Mouse (Mus musculus) 3134 (cell line): Measurements from ENCODE around the gene Dolpp1.
A peak's percentile ranks its signal among the peaks of the same experiment; 100 is the strongest.

Source experiments
- DNase-seq: peaks from one replicate; pipeline ENCODE4 v3.0.0-alpha.2; 2011; ENCODE audit warnings: low spot score; ENCODE audit not compliant: insufficient read length; ENCODE audit errors: extremely low read depth

Gene Dolpp1

DNA sequence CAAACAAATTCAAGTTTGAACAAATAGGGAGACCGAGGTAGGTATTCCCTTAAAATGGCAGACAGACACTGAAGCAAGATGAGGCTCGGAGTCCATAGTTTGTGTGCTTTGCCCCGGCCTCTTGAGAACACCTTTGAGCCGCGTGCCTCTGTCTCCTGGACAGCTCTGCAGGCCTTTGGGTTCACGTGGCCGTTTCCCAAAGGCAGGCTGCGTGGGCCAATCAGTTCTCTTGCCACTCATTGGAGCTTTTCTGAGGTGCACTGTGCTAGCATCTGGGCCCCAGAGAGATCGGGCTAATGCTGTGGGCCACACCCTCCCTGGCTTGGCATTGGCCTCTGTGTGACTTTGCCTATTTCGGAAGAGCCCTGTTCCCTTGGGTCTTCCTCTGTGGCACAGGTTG is 16.2 kb upstream of the Dolpp1 start:
- DNase-seq: no peak

DNA sequence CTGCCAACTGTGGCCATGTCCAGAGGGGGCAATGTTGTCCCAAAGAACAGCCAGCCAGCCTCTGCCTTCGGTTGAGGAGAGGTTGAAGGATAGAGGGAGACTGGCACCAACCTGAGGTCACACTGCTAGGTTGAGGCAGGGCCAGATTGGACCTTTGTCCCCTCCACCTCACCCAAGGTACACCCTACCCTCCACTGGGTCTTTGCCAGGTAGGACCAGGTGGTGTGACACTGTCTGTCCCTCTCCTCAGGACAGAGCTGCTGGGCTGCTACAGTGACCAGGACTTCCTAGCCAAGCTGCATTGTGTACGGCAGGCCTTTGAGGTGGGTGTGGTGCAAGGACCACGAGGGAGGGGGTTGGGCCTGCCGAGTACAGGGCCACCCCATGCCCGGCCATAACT is 14.3 kb upstream of the Dolpp1 start:
- no peak for DNase-seq

DNA sequence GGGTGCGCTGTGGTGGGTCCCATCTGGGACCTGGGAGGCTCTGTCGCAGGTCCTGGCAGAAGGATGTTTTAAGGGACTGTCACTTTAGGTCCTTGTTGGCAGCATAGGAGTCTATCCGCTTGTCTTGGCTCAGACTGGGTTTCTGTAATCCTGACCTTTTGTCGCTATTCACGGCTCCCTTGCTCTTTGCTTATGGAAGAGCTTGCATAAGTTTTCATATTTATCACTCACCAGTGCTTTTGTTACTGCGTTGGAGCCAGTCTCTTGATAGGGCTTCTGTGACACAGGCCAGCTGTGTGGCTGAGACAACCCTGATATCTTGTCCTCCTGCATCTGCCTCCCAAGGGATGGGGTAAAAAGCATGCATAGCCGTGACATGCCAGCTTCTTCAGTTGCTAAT is 12.7 kb upstream of the Dolpp1 start:
- no peak for DNase-seq

DNA sequence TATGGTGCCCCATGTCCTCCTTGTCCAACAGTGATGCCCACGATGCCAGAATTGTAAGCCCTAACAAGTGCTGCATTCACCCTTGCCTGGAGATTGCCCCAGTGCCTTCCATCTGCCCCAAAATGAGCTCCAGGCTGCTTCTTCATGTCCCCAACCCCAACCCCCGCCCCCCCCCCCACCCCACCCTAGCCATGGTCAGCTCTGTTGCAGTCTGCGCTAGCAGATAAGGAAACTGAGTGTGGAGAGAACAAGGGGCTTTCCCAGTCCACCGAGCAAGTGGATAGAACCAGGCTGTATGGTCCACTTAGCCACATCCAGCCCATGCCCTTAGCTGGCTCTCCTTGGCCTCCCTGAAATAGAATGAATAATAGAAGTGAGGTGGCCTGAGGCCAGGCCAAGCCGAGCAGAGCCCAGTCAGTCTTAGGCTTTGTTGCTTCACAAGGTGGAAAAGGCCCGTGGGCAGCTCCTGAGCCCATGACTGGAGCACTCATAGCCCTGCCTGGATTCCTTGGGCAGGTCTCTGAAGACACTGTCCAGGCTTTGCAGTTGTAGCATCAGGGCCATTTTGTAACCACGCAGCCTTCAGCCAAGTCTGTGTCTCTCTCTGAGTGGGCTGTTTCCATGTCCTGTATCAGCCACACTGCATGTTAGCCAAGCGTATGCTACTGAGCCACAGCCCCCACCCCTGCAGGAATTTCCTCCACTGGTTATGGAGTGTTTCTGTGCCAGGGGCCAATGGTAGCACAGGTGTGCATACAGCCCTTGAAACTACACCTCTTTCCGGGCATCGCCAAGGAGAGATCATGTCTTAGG is 11.3 kb upstream of the Dolpp1 start:
- DNase-seq: no peak

DNA sequence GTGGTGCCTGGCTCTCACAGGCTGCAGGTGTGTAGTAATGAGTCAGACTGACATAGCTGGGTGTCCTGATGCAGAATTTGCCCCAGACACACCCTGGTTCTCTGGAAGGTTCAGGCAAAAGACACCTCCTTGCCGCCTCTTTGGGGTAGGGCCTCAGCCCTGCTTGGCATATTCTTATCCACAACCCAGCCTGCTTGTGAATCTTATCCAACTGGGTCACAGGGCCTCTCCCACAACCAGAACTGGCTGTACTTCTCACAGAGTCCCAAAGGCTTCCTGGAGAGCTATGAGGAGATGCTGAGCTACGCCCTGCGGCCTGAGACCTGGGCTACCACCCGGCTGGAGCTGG is 10.7 kb upstream of the Dolpp1 start:
- DNase-seq: no peak

DNA sequence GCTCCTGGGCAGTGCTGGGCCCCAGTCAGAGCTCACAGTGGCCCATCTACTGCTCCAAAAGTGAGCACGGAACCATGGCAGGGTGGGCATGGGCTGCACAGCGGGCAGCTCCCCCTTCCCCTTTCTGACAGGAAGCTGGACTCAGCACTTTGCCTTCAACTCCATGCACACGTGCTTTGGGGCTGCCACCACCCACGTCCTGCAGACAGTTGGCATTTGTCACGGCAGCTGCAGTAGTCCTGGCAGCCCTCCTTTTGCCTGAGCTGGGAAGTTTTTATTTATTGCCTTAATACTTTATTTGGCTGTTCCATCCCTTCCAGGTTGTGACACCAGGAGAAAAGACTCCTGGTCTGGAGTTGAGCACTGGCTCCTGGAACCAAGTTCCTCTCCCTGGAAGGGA is 7.2 kb upstream of the Dolpp1 start:
- DNase-seq: no peak

DNA sequence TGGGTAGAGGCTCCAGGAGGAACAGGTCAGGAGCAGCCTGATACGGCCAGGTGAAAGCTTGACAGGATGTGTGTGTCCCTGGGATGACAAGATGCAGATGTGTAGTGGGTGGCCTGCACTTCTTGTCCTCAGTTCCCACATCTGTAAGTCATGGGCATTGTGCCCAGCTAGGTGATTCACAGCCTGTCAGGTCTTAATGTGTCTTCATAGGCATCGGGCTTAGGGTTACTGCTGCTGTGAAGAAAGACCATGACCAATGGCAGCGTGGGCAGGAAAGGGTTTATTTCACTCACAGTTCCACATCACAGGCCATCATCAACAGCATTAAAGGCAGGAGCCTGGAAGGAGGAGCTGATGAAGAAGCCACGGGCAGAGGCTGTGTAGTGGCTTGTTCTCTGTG is 6.5 kb upstream of the Dolpp1 start:
- no peak for DNase-seq

DNA sequence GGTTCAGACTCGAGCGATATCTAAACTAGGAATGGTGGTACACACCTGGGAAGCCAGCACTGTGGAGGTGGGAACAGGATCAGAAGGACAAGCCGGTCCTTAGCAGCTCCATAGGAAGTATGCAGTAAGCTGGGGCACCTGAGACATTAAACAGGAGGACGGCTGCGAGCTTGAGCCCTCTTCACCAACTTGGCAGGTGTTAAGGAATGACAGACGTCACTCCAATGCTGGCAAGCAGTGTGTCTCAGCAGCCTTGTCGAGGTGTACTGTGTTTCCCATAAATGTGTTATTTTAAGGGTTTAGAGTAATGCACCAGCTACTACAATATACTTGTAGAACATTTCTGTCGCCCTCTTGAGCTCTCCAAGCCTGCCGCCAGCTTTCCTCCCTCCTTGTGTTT is 5.1 kb upstream of the Dolpp1 start:
- DNase-seq: no peak

DNA sequence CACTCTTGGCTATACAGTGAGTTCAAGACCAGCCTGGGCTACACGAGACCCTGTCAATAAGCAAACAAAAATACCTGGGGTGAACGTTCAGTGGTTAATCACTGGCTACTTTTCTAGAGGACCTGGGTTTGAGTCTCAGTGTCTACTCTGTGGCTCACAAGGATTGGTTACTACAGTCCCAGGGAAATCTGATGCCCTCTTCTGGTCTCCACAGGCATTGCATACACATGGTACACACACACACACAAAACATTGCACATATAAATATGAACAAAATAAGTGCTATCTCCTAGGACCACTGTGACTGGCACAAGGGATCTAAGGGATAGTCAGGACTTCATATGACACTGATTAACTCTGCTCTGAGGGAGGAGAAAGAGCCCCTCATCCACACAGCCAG is 3.1 kb upstream of the Dolpp1 start:
- DNase-seq: no peak

DNA sequence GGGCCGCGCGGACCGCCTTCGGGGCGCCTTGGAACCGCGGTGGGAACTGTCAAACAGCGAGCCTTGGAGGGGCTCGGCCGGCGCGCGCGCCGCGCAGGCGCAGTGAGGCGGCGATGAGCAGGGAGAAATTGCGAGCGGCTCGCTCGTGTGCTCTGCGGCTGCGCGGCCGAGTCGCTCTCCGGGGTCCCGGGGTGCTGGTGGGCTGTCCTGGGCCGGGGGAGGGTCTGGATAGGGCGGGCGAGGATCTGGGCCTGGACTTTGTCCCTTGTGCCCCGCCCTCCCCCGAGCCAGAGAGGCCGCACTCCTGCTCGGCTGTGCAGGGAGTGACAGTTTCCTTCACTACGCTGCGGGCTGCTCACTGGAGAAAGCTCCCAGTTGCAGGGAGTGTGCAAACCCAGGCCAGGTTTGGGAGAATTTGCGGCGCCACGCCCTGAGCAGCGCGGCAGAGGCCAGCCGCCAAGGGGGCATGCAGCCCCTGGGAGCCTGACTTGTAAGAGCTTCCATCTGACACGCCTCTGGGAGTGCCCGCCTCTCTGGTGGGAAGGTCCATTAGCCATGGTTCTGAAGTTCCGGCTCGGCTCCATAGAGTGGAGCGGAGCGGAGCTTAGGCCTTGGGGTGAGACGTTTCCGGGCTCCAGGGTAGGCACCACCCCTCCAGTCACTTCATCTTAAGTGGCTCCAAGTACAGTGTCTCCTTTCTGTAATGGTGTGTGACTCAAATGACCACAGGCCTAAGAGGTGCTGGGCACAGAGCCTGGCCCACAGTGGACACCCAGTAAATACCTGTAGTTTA is 719 bp downstream of the Dolpp1 start:
- peak; percentile 87 for DNase-seq

DNA sequence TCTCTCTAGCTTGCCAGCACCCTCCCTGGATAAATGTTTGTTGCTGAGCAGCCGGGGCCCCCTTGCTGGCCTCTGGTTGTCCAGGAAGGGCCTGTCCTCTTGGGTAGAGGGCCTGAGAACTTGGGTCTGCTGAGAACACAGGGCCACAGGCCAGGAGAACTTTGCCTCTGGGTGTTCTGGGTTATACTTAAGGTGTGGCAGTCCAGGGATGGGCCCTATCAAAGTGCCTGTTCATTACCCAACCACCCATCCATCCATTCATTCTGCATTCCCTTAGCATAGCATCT is 1.3 kb downstream of the Dolpp1 start:
- DNase-seq: no peak

DNA sequence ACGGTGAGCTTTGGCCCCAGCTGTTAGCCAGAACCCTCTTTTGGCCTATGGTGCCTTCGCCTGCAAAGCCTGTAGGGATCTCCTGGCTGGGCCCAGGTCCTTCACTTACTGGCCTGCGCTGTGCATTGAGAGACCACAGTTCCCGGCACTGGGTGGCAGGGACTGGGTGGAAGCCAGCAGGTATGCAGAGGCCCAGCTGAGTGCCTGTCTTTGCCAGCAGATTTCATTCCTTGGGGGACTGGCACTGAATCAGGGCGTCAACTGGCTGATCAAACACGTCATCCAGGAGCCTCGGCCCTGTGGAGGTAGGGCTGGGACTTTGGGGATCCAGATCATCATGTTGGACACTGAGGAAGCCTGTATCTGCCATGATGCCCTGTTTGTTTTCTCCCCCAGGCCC is 3.7 kb downstream of the Dolpp1 start:
- DNase-seq: no peak

DNA sequence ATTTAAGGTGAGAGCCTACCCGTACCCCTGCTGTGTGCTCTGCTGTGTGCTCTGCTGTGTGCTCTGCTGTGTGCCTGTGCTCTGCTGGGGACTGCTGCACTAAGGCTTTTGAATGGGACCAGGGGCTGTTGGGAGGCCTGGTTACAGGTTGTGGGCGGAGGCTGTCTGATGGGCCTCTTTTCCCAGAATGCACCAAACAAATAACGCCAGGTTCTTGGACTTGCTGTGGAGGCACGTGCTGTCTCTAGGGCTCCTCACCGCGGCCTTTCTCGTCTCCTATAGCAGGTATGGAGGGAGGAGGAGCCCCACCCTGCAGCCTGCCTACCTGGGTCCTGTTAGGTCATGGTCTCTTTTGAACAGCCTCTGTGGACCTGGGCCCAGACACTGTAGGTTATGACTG is 4.2 kb downstream of the Dolpp1 start:
- DNase-seq: no peak

DNA sequence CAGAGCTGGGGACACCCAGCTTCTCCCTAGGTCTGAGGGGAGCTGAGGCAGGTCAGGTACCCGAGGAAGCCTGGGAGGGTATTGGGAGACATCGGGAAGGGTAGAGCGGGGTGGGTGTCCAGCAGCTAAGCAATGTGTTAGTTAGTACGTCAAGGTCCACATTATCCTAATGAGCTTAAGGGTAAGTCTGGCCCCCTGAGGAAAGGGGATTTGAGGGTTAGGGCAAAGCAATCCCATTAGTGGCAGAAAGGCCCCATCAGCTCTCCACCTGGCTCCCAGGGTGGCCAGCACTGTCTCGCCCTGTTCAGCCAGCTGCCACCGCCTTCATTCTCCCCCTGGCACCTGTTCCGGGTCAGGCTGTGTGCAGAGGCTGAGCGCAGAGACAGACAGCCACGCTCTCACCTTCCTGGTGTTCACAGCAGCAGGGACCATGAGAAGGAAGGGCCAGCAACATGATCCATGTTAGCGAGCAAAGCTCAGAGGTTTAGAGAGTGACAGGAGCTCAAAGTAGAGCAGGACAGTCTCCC is 6.0 kb downstream of the Dolpp1 start:
- DNase-seq: no peak

DNA sequence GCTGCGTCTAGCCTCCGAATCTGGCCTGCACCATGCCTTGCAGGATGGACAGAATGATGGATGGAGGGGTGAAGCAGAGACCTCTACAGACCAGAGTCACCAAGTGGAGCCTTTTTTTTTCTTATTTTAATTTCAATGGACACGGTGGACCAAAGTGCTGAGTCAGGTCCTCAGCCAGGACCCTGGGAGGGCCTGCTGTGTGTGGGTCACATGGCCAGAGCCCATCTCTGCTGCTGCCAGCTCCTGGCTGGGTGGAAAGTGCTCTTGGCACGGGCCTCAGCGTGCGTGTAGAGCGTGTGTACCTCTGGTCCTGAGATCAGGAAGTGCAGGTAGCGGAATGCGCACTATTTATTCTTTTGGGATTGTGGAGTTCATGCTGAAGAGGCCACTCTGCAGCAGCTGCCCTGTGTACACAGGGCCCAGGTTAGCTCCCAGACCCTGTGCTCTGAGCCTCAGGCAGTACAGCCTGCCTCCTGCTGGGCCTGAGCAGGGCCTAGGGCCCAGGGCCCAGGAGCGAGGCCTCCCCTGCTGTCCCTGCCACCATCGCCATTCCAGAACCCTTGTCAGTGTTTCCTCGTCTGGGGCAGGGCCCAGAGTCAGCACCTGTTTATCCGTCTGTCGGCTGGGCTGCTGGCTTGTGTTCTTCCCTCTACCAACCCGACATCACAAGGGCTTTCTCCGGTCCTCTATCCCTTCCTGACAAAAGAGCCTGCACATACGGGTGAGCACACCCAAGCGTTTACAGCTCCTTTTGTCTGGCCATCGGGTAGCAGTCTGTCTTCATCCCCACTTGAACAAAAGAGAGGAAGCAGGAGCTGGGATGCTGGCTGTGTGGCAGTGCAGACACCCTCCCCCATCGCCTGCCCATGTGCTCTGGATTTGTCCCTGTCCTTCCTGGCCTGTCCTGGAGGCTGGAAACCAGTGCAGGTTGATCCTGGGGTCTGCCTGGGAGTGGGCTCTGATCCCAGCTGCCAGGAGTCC is 7.4 kb downstream of the Dolpp1 start:
- DNase-seq: no peak

DNA sequence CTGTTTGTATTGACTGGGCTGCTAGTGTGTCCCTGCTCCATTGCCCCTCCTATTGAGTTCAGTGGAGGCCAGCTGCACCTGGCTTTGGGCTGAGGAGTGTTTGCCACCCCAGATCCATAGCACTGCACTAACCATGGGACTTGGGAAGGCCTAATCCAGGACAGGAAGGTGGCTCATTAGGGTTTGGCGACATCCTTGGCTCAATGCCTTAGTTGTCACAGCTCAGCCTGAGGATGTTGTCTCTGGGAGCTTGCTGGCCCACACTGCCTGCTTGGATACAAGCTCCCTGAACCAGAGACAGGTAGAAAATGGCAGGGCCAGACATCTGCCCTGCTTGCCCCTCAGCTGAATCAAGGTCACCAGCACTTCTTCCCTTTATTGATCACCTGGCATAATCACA is 9.5 kb downstream of the Dolpp1 start:
- DNase-seq: no peak

DNA sequence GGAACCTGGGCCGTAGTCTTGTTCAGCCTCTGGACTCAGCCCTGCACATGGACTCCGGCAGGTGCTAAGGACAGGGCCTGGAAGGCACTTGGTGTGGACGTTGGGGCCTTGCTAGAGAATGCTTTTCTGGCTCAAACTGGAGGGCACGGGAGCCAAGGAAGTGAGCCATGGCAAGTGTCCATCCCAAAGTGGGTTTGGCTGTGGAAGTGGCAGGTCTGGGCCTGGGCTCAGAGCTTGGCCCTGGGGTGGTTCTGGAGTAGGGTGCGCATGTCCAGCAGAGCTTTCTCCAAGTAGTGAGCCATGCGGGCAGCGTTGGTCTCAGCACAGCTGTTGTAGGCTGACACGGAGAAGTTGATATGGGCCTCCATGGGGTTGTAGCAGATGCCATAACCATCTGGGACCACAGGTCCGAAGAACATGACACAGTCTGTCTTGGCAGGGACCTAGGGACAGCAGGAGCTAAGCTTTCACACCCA is 10.3 kb downstream of the Dolpp1 start:
- no peak for DNase-seq

DNA sequence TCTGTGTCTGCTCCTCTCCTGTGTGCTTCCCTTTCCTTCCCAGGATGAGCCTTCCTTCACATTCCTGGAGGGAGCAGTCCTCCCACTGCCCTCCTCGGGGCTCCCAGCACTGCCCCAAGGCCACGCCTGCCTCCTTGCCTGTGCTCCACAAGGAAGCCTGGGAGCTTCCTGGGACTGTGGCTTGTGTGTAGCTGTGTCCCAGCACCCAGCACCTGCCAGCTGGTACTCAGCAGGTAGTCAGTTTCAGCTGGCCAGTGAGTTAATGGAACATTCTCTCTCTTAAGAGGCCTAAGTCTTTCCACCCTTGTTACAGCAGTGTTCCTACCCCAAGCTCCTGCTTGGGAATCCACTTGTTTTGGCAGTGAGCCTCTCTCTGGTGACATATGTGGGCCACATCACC is 10.8 kb downstream of the Dolpp1 start:
- DNase-seq: no peak

DNA sequence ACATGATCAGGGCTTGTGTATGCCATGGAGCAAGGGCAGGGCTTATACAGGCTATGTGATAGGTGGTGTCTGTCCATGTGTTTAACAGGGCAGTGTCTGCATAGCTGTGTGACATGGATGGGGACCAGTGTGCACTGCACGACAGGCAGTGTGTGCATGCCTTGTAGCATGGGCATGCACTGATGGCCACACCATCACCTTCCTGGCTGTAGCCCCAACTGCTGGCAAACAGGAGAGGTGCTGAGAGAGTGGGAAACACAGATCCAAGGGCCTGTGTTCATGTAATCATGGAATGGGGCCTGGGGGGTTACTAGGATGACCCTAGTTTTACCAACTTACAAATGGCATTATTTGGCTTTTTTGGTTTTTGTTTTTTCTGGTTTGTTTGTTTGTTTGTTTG is 11.8 kb downstream of the Dolpp1 start:
- no peak for DNase-seq

DNA sequence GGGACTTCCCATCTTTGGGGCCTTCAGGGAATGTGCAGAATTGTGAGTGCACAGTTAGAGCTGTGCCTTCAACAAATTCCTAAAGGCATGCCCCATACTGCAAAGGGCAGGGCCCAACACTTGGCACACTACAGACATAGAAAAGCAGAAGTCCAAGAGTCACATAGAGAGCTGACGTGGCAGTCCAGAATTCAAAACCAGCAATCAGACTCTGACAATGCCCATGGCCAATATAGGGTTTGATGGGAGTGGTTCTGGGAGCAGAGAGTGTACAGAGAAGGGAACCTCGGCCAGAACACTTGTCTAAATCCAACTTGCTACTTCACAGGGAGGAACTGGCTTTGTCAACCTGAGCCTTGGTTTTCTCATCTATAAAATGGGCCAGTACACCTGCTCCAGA is 15.2 kb downstream of the Dolpp1 start:
- no peak for DNase-seq

DNA sequence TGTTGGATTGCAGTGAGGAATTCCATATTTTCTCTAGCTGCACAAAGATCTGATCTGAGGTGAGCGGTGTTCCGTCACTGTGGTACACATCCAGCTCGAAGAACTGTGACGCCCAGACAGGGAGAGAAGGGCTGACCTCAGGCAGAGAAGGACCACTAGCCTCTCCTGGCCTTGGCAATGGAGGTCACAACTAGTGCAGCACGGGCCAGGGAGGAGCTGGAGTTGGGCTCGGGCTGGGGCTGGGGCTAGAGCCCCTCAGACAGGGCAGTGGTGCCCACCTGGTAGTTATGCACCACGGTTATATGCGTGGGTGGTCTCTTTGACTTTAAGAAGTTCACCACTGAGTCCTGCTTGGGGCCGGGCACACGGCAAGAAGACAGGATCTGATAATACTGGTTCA is 15.7 kb downstream of the Dolpp1 start:
- no peak for DNase-seq
